Mouse (Mus musculus): ENCODE data around the gene Ces1e.

GRCm38 (mm10) chr8:93278176-93278805, 48.9 kb upstream of the Ces1e start:
- TF ChIP-seq CTCF (IDR thresholded peaks at IDR 0.05; ENCODE audit: borderline replicate concordance, control insufficient read depth, extremely low read depth, insufficient read depth, low read length, poor library complexity) (no peak), POLR2A (IDR thresholded peaks at IDR 0.05; ENCODE audit: control insufficient read depth, extremely low read depth, insufficient read depth, low read length, poor library complexity) (no peak)
